Mouse (Mus musculus) bone marrow, adult 2 months (tissue): ENCODE results near the gene 4931406C07Rik. TPM values are rescaled to one million over a fixed set of nuclear protein-coding genes. Genes with fewer than 3 reads are reported as not detected.

ENCODE experiments used
- H3K27ac ChIP-seq: fragments of 200-500 bp; 2 replicates; pipeline ENCODE4 v1.5.1; 2012; ENCODE audit warnings: low read depth, mild to moderate bottlenecking, control low read depth, inconsistent platforms, low read length; ENCODE audit not compliant: control insufficient read depth, poor library complexity, insufficient read depth
- H3K4me1 ChIP-seq: fragments of 200-500 bp; 2 replicates; pipeline ENCODE4 v1.6.1; 2011; ENCODE audit warnings: low read length; ENCODE audit not compliant: control insufficient read depth, insufficient read depth
- H3K4me3 ChIP-seq: fragments of 200-500 bp; replicated peaks from 2 replicates; pipeline ENCODE3; 2011; ENCODE audit warnings: mild to moderate bottlenecking, low read depth, low read length, control low read depth; ENCODE audit not compliant: control insufficient read depth
- CTCF ChIP-seq: fragments of 200-500 bp; IDR thresholded peaks from 2 replicates; pipeline ENCODE4 v1.5.1; 2011; ENCODE audit warnings: low read length, control low read depth; ENCODE audit not compliant: control insufficient read depth, insufficient read depth
- POLR2A ChIP-seq: fragments of 200-500 bp; IDR thresholded peaks from 2 replicates; pipeline ENCODE4 v1.6.1; 2011; ENCODE audit warnings: low read depth, mild to moderate bottlenecking, control low read depth, low read length, borderline replicate concordance; ENCODE audit not compliant: control insufficient read depth
- WGBS: fragments of 180-500 bp; shearing (Covaris S2); methylation state at CpG from one replicate; pipeline ENCODE4 v1.1.7; 2018; 5-methylcytosine and 5-hydroxymethylcytosine counted together
- polyA plus RNA-seq: library from polyadenylated mRNA; stranded (reverse); fragments of >200 nt; gene quantifications from 2 replicates; pipeline ENCODE4 v1.2.4, GENCODE M21; 2011; ENCODE audit warnings: low replicate concordance; ENCODE audit not compliant: missing spikeins, insufficient read depth, insufficient read length

Gene 4931406C07Rik
- polyA plus RNA-seq, 1 experiment = 14.5 TPM

DNA sequence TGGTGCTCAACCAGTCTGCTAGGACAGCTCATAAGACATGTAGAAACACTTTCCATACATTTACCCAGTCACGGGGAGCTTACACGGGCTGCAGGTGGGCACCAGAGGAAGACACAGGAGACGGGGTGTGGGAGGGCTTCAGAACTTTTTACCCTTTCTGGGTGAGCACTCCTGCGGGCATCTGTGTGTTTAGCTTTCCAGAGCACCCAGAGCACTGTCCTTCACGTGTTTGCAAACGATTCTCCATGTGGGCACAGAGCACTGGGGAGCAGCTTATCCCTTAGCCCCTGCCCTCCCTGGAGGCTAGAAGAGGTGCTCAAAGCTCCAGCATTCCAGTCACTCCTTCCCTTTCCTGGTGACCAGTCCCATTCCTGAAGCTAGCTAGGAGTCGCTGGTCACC, 51.7 kb downstream of the 4931406C07Rik start:
- no peak overlapping the region for H3K27ac ChIP-seq
- no peak overlapping the region for H3K4me3 ChIP-seq
- H3K4me1 ChIP-seq = no peaks in the 10 kb centered on the region
- TF ChIP-seq POLR2A = no peak
- 76% methylated on average over 7 of the region's 7 CpGs for WGBS

DNA sequence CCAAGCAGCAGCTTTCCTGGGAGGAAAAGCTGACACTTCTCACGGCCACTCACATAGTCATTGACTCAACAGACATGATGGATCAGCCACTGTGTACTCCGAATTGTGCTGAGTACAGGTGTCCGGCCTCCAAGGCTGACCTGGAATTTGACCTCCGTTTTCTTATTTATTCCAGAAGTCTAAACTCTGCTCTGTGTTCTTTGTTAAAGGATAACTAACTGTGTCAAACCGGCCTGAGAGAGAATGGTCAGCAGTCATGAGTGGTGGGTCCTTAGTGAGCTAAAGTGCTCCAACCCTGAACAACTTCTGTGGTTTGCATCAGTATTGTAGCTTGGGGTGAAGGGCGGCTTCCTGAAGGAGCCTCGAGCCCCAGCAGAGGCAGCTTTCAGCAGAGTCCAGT, 54.1 kb downstream of the 4931406C07Rik start:
- no peak overlapping the region for H3K27ac ChIP-seq
- TF ChIP-seq POLR2A = no peak
- TF ChIP-seq CTCF = no peak
- 78% methylated on average over 7 of the region's 7 CpGs for WGBS

DNA sequence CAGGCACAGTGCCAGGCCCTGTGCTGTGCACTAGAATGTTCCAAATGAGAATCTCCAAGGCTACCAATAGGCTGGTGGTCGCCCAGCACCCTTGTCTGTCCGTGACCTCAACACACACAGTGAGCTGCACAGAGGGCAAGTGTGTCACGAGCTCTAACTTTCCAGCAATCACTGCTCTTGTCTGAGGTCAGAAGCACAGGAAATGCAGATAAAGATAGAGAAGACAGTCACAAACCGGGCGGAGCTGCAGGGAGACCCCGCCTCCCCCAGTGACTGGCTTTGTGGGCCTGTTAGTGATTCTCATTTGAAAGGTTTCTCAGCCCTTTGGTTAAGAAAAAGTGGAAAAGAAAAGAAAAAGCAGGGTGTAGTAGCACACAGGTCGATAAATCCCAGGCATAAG, 55.9 kb downstream of the 4931406C07Rik start:
- H3K4me3 ChIP-seq = no peak overlapping the region
- H3K4me1 ChIP-seq = no peaks in the 10 kb centered on the region
- no peak for TF ChIP-seq CTCF
- no peak for TF ChIP-seq POLR2A
- no peak overlapping the region for H3K27ac ChIP-seq
- WGBS = 50% methylated on average over 7 of the region's 7 CpGs

More for the DNA sequence above, 54.1 kb downstream of the 4931406C07Rik start:
- Histone ChIP-seq H3K4me3 (no peak overlapping the region), H3K4me1 (no peaks in the 10 kb centered on the region)

DNA sequence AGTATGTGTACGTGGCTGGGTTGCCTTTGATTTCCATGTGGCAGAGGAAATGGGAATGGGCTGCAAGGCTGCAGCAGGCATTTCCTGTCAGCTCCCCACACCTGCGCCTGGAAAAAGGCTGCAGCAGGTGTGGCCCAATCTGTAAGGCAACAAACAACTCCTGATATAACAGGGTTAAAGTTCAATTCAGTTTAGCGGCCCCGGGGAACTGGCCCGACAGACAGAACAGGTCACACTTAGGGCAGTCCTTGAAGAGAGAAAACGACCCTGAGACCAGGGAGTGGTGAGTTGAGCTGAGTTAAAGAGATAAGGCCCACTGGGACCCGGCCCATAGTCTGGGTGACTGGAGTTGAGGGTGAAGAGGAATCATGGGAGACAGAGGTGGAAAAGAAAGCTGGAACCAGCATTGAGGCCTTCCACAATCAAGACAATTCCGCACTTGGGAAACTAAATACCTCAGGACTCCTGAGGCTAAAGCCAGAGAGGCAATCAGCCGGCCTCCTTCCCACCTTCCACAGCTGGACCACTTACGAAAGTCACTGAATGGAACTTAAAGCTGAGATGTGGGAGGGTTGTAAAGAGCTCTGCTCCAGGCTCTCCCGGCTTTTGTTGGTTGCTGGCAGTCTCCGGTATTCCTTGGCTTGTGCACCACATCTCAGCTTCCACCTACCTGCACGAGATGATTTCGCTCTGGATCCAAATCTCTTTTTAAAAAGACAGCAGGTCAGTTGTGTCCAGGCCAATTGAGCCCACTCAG, 60.8 kb downstream of the 4931406C07Rik start:
- Histone ChIP-seq H3K4me3 (no peak overlapping the region), H3K4me1 (no peaks in the 10 kb centered on the region), H3K27ac (no peak overlapping the region)
- WGBS = 80% methylated on average over 14 of the region's 14 CpGs
- no peak for TF ChIP-seq CTCF
- TF ChIP-seq POLR2A = no peak

DNA sequence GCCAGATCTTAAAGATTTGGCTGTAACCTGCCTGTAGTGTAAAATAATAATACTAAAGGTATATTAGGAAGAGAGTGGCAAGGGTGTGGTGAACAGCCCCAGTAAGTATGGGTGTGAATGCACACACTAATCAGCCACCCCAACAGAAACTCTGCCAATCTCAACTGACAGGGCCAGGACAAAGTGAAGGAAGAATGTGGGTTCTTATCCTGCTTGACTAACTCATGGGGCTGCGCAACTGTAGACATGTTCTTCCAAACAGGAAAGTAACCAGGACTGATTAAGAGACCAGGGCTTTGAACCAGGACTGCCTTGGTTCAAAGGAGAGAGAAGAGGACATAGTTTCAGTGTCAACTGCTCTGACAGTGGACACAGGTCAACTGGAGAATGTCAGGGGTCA, 64.1 kb downstream of the 4931406C07Rik start:
- no peaks in the 10 kb centered on the region for H3K4me1 ChIP-seq
- no peak overlapping the region for H3K27ac ChIP-seq
- TF ChIP-seq POLR2A (no peak), CTCF (no peak)
- H3K4me3 ChIP-seq = no peak overlapping the region
- WGBS = 64% methylated on average over 1 of the region's 1 CpGs

DNA sequence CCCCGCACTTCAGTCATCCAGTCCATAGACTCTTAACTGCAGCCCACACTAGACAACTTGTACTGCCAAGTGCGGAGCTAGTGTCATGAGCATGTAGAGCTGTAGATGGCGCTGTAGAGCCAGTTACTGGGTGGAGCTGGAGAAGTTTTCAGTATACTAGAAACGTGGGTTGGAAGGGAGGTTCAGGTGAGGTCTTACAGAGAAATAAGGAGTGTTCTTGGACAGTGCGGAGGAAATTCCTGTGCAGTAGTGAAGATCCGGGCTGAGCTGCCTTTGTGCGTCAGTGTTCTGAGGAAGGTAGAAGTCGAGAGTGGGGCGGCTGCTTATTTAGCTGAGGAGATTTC, 64.7 kb downstream of the 4931406C07Rik start:
- H3K4me3 ChIP-seq = no peak overlapping the region
- WGBS = 36% methylated on average over 9 of the region's 9 CpGs
- H3K4me1 ChIP-seq = no peaks in the 10 kb centered on the region
- TF ChIP-seq POLR2A (no peak), CTCF (peak; percentile 56)
- H3K27ac ChIP-seq = no peak overlapping the region

DNA sequence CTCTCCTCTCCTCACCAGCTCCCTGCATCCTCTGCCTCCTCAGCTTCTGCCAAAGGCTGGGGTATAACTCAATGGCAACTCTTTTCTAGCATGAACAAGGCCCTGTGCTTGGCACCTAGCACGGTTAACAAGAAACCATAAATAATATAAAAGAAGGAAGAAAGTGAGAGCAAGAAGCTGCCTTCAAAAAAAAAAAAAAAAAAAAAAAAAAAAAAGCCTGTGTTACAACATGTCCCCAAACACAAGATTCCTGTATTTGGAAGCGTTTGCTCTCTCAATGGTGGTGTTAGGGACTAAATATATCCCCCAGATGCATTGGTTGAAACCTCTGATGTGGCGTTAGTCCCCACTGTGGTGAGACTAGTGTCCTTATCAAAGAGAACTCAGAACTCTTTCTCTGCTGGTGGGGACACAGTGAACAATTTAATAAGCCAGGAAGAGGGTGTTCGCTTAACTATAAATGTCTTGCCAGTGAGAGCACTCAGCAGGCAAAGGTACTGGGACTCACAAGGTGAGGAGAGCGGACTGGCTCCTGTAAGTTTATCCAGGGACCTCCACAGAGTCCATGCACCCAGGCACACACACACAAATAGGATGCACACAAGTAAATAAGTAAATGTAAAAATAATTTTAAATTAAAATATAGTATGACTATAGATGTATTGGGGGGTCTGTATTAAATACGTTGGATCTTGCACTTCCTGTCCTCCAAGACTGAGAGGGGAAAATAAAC, 65.2 kb downstream of the 4931406C07Rik start:
- Histone ChIP-seq H3K4me3 (no peak overlapping the region), H3K27ac (no peak overlapping the region), H3K4me1 (no peaks in the 10 kb centered on the region)
- TF ChIP-seq POLR2A = no peak
- WGBS = 27% methylated on average over 6 of the region's 6 CpGs

DNA sequence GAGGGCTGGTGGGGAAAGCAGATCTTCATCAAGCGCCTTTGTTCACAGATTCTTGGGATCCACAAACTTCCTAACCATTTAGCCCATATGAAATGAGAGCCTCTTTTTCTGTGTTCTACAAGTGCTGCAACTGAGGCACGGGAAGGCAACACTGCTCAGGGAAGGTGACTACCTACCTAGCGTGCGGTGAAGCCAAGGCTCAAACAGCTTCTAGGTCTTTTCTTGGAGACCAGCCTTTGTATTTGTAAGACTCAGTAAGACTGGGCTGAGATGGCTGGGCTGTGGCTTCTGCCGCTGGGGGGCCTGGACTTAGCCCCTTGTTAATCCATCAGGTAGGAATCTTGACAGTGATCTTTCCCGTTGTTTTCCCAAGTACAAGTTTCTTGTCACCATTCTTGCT, 66.2 kb downstream of the 4931406C07Rik start:
- Histone ChIP-seq H3K27ac (no peak overlapping the region), H3K4me1 (no peaks in the 10 kb centered on the region), H3K4me3 (no peak overlapping the region)
- WGBS = 86% methylated on average over 6 of the region's 6 CpGs
- TF ChIP-seq POLR2A (no peak), CTCF (no peak)
